Mouse (Mus musculus) kidney, postnatal 25 days (tissue): ENCODE data around the gene Nhs.

Experiments
- DNase-seq, 2 experiments: peaks; one replicate each; pipeline ENCODE4 v3.0.0; 2021; ENCODE audit warnings: mixed read lengths in 2 of 2

Gene Nhs

DNA sequence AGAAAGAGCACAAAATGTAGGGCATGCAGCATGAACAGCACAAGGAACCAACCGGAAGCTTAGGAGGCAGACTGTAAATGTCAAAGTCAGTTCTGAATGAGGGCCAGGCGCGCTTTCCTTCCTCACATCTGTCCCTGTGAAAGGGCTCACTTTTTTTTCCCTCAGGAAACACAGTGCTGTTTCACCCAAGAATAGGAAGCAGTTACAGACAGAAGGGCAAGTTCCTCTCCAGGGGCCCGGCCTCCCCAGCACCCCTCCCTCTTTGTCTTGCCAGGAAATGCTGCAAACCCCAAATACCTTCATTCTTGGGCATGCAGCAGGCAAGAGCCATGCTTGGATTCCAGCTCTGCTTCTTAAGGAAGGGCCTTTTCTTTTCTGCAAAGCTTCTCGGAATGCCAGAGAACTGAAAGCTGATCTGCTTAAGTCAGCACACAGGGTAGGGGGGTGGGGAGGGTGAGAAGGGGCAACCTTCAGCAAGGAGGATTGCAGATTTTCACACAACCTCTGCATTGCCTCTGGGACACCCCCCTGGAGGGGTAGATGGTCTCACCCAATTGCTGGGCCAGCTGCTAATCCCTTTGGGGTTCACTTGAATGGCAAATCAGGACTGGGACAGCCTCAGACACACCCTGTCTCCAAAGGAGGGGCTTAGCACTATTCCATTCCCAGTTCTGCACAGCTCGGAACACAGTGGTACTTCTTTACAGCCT, 233.4 kb downstream of the Nhs start:
- peak; percentile 16 to 27 for DNase-seq

DNA sequence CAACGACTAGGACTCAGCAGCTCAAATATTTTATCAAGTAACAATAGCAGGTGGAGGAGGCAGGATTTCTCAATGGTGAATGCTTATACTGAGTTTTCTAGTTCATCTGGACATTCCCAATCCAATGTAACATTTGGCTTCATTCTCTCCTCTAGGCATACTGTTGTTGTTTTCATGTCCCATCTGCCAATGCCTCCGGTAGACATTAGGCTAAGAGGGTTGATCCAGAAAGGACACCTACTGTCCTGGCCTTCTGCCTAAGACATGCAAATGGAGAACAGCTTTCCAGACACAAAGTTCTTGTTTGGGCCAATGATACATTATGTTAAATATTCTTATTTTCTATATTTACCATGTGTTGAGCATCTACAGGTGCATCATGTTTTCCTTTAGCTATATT, 236.9 kb downstream of the Nhs start:
- DNase-seq, result no peak

DNA sequence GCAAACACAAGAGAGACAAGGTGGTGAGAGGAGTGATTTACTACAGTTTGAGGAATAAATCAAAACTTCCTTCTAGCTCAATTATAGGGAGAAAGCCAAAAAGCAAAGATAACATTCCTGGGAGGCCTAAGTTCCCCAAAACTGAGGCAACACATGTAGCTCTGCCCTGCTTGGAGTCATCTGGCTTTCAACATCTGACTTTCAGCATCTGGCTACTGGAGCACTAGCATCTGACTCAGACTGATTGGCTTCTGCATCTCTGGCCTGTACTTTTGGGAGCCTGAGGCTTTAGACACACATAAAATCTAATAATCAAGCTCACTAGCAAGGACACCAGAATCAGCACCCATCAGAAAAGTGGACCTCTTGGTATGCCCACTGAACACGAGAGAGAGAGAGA, 237.9 kb downstream of the Nhs start:
- no peak for DNase-seq

DNA sequence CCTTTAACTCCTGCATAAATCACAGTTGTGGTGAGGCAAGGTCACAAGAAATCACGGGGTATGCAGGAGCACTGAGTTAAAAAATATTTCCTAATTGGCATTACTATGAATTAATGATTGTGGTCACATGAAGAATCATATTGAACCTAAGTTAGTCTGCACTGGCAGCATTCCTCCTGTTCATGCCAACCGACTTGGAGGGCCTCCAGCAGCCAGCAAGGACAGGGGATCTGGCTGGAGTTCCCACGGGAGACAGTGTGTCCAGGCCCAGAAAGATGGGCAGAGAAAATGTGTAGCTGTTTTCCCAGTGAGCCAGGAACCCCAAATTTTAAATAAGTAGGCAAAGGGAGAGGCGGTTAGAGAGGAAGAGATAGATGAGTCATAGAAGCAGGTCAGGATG, 249.6 kb downstream of the Nhs start:
- DNase-seq, result peak; percentile 43 to 46

DNA sequence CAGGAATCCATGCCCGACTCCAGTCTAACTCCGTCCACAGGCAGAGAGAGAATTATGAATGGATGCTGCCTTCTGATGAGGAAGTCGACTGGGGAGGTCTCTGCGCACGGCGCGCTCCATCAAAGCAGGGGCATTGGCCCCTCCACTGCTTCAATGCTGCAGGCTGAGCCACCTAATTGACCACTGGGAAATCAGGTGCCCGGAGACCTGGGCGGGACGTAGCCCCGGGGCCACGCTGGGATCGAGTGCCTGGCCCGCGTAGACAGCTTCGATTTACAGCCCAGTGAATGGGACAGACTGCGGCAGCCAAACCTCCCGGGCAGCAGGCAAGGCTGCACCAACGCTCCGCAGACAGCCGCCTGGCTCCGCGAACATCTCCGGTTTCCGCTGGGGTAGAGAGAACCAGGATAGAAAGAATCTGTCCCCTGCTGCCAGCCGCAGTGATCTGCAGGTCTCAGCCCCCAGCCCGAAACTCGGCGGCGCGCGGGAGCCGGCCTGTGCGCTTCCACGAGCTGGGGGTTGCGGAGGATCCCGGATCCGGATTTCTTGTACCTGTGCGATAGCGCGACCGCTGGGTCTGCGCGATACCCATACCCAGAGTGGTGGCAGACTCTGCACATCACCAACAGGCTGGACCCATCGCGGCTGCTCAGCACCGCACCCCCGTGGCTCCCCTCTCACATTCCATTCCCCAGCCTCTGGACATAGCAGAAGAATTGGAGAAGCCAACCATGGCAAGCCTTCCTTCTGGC, 250.7 kb downstream of the Nhs start:
- peak in 1 of 2 experiments; percentile 38 for DNase-seq

DNA sequence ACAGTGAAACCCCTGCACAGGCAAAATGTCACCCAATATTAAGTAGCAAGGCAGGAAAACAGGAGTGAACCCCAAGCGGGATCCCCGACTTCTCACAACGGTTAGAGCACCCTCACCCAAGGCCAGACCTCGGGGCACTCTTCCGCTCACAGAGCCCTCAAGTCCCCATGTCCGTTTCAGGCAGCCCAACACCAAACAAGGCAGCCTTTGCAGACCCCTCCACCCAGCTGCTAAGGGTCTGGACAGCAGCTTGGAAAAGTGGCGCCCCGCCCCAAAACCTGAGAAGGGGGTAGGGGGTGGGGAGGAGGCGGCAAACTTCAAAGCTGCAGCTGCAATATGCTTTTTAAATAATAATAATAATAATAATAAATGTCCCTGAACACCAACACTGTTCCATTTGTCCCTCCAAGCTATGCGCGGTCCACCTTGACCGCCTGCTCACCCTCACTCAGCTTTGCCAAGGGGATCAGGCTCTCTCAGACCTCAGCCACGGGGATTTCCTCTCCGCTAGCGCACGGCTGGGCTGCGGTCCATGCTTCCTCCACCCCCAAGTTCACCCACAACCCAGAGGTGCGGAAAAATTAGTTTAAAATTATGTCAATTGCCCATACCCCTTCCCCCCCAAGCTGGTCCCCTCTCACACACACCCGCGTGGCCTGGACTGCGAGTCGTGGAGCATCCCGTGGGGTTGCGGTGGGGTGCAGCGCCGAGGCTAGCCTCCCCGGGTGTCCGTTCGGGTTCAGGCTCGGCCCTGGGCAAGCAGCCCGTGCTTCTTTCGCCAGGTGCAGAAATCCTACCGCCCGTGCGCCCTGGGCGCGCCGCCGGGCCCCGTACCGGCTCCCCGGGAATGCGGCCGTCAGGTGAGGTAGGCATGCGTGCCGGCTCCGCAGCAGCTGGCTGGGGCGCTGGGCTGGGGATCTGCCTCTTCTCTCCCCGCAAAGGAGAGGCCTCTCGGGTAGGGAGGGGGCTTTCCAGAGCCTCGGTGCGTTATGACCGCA, 251.6 kb downstream of the Nhs start:
- DNase-seq, result peak in 1 of 2 experiments; percentile 36

DNA sequence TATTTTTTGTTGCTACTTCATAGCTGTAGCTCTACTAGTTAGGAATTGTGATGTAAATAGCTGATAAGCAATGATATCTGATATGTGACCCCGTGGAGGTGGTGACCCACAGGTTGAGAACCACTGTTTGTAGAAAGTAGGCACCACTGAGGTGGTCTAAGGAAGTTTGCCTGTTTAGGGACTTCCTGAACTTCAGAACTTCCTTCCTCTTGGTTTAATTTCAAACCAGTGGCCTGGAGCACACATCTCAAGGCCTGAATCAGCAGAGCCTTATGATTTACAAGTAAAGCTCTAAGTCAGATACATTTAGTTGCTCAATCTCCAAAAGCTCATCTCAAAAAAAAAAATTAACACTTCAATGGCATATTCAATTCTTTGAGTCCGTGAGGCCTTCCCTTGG, 265.1 kb downstream of the Nhs start:
- no peak for DNase-seq

DNA sequence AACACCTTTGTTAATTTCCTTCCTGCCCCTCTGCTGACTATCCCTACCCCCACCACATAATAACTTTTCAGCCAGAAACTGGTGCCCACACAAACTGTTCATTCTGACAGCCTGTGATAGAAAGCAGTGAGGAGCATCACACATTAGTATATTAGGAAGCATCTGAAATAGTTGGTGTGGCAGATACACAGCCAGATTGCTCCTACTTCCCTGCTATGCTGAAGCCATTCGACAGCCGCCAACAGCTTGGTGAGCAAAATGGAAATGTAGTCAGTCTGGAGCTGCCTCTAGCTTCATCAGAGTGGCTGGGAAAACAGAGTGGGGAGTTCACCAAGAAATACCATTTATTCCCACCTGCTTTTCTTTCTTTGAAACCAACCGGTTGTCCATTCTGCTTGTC, 275.9 kb downstream of the Nhs start:
- DNase-seq, result no peak

DNA sequence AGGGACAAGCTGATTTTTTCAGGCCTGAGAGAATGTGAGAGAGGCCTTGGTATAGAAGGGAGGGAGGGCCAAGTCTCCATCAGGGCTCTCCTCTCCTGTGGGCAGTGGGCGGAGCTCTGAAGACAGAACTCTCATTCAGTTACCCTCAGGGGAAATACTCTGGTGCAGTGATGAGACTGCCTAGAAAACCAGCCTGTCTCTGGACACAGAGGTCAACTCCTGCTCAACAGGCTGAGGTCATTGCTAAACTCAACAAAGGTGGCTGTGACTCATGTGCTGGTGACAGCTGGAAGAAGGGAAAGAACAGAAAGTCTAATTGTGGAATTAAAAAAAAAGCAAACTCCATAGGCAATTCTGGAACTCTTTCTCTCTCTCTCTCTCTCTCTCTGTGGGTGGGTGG, 282.4 kb downstream of the Nhs start:
- no peak for DNase-seq

DNA sequence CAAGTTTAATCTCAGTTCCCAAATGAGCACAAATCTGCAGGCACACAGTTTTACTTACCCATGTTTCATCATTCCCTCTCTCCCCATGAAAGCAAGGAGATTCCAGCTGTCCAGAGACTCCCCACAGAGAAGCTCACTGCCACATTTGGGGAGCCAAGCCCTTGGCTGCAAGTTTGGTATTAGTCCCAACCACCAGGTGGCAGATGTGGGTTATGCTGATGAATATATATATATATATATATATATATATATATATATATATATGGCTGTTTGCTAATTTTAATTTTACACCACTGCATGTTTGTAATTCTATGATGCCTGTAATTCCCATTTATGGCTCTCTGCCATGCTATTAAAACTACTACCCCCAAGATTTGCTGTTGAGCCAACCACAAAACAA, 286.0 kb downstream of the Nhs start:
- peak in 1 of 2 experiments; percentile 41 for DNase-seq

DNA sequence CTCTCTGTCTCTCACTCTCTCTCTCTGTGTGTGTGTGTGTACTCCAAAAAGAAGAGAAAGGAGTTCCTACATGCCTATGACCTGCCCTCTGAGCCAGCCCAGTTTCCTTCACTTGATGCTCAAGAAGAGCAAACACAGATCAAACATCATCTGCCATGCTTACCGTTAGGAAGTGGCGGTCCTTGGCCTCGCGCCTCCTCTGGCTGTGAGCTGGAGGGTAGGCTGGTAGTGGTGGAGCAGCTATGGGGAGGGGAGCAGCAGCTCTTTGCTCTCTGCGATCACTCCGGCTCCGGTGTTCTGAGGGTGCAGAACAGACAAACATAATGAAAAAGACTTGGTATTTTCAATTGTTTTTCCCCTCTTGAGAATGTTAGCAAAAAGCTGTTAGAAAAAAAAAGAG, 288.2 kb downstream of the Nhs start:
- no peak for DNase-seq

DNA sequence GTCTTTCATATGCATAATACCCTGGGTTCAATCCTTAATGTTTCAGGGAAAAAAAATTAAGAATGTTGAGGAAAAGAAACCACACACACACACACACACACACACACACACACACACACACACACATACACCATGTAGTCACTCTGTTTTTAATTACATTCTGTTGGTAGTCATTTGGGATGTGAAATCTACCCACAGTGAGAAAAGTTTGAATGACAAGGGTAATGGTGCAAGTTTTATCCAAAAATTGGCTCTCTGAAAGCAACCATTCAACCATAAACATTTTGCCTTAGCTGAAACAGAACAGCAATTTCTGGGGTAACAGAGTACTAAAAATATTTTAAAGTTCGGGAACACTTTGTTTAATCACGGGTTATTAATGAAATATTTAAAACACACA, 303.9 kb downstream of the Nhs start:
- no peak for DNase-seq

DNA sequence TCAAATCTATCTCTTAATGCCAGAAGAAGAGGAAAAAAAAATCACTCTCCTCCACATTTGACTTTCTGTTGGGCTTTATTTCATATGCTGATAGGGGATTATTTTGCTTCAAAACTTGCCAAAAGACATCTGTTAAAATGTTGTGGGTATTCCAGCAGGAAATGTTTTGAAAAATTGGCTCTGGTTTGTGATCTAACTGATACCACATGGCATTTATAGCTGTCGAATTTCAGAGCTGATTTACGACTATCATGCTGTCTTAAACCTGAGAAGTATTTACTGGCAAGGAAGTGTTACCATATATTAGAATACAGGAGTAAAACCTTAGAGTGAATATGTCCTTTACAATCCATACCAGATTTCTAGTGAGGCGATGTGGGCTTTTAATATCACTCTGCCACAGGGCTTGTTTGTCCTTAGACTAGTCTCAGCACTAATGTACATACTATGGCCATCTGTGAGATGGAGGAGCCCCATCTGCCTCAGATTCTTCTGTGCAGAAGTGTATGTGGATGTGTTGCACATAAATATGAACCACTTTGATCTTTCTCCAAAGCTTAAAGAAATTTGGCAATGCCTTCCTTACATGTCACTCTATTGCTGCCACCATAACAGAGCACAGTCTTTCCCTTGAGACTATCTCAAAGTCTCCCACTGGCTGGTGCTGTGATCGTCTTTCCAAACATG, 305.8 kb downstream of the Nhs start:
- DNase-seq, result no peak

DNA sequence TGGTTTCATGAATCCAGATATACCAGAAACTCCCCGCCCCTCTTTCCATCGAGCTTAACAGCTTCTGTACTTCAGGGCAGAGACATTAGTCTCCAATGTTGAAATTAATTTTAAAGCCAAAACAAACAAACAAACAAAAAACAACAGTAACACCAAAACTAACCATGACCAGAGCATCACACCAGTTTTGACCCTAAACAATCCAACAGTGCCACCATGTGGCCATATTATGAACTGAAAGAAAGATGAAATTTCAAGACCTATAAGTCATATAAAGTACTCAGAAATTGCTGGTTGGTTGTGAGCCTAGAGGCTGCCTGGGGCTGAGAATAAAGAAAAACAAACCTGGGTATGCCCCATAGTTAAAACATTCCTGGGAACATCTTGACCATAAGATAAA, 333.3 kb downstream of the Nhs start:
- peak in 1 of 2 experiments; percentile 21 for DNase-seq

DNA sequence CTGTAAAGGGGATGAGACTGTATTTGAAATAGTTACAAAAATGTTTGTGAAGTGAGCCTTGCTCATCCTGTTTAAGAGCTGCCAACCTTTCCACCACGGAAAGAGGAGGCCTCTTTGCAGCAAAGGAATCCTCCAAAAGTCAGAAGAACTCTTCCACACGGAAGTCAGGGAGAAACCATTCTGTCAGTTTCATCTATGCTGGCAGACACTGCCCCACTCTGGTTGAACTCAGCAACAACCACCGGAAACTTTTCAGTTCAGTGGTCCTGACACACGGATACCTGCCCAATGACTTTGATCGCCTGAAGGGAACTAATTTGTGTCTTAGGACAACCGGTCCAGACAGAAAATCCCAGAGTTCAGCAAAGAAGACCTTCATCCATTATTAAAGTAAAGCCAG, 369.3 kb downstream of the Nhs start:
- peak; percentile 11 to 34 for DNase-seq
